Mouse (Mus musculus) MEL (cell line): Measurements from ENCODE around the gene Rnf149. TPM values are rescaled to one million over a fixed set of nuclear protein-coding genes. Genes with fewer than 3 reads are reported as not detected.

Source experiments
- DNase-seq: peaks from one replicate; pipeline ENCODE4 v3.0.0; 2011; ENCODE audit warnings: low read depth, low spot score
- H3K27ac ChIP-seq: 2 replicates; pipeline ENCODE4 v1.5.1; 2012; ENCODE audit warnings: low read depth, mild to moderate bottlenecking, control low read depth, low read length, moderate library complexity; ENCODE audit not compliant: control insufficient read depth
- H3K27me3 ChIP-seq, 2 experiments: fragments of 150-350 bp in 1 of 2; sonication (generic) in 1 of 2; 2 replicates each; pipeline ENCODE4 v1.6.1; 2012; ENCODE audit warnings: low read length in 2 of 2, mild to moderate bottlenecking in 2 of 2, improper control_type of control experiment in 1 of 2, moderate library complexity in 1 of 2; ENCODE audit not compliant: insufficient read depth in 2 of 2, control insufficient read depth in 1 of 2
- H3K36me3 ChIP-seq, 2 experiments: 2 replicates each; pipeline ENCODE4 v1.6.1; 2012 to 2014; ENCODE audit warnings: low read length in 2 of 2, improper control_type of control experiment in 1 of 2, inconsistent platforms in 1 of 2, mild to moderate bottlenecking in 1 of 2; ENCODE audit not compliant: insufficient read depth in 2 of 2, control insufficient read depth in 1 of 2
- H3K4me1 ChIP-seq, 2 experiments: fragments of 150-350 bp in 1 of 2; sonication (generic) in 1 of 2; 2 replicates each; pipeline ENCODE4 v1.6.1; 2012; ENCODE audit warnings: low read length in 2 of 2, improper control_type of control experiment in 1 of 2, mild to moderate bottlenecking in 1 of 2; ENCODE audit not compliant: insufficient read depth in 2 of 2, control insufficient read depth in 1 of 2
- H3K4me3 ChIP-seq, 2 experiments: fragments of 150-350 bp in 1 of 2; sonication (generic) in 1 of 2; 2 replicates each; pipeline ENCODE4 v1.5.1; 2012; ENCODE audit warnings: low read depth in 2 of 2, low read length in 2 of 2, mild to moderate bottlenecking in 2 of 2, moderate library complexity in 2 of 2, control low read depth in 1 of 2, improper control_type of control experiment in 1 of 2; ENCODE audit not compliant: control insufficient read depth in 1 of 2, insufficient read depth in 1 of 2
- H3K79me2 ChIP-seq: 2 replicates; pipeline ENCODE4 v1.6.1; 2012; ENCODE audit warnings: mild to moderate bottlenecking, low read length, moderate library complexity; ENCODE audit not compliant: control insufficient read depth, poor library complexity, insufficient read depth
- H3K9ac ChIP-seq: 2 replicates; pipeline ENCODE4 v1.6.1; 2012; ENCODE audit warnings: low read depth, mild to moderate bottlenecking, control low read depth, low read length, moderate library complexity; ENCODE audit not compliant: control insufficient read depth, poor library complexity, severe bottlenecking
- H3K9me3 ChIP-seq: fragments of 150-350 bp; sonication (generic); replicated peaks from 2 replicates; pipeline ENCODE4 v1.6.1; 2012; ENCODE audit warnings: mild to moderate bottlenecking, low read length, improper control_type of control experiment, moderate library complexity; ENCODE audit not compliant: insufficient read depth
- BHLHE40 ChIP-seq: IDR thresholded peaks from 2 replicates; pipeline ENCODE4 v1.6.1; 2012; ENCODE audit warnings: low read depth, mild to moderate bottlenecking, inconsistent platforms, low read length, improper control_type of control experiment, borderline replicate concordance
- CHD1 ChIP-seq: IDR thresholded peaks from 2 replicates; pipeline ENCODE4 v1.6.1; 2012; ENCODE audit warnings: low read depth, mild to moderate bottlenecking, inconsistent platforms, low read length, improper control_type of control experiment
- CHD2 ChIP-seq: IDR thresholded peaks from 2 replicates; pipeline ENCODE4 v1.6.1; 2011; ENCODE audit warnings: low read length, improper control_type of control experiment
- ELF1 ChIP-seq: IDR thresholded peaks from 2 replicates; pipeline ENCODE4 v1.6.1; 2014; ENCODE audit warnings: low read depth, mild to moderate bottlenecking, inconsistent platforms, low read length, improper control_type of control experiment, moderate library complexity
- EP300 ChIP-seq, 2 experiments: IDR thresholded peaks; 2 replicates each; pipeline ENCODE4 v1.6.1; 2011; ENCODE audit warnings: improper control_type of control experiment in 2 of 2, low read length in 2 of 2, low read depth in 1 of 2, mild to moderate bottlenecking in 1 of 2
- ETS1 ChIP-seq: IDR thresholded peaks from 2 replicates; pipeline ENCODE4 v1.6.1; 2012; ENCODE audit warnings: low read depth, mild to moderate bottlenecking, inconsistent platforms, low read length, improper control_type of control experiment, moderate library complexity
- GATA1 ChIP-seq: IDR thresholded peaks from 2 replicates; pipeline ENCODE4 v1.6.1; 2011; ENCODE audit warnings: low read depth, low read length, improper control_type of control experiment
- JUND ChIP-seq: IDR thresholded peaks from 2 replicates; pipeline ENCODE4 v1.6.1; 2011; ENCODE audit warnings: low read depth, mild to moderate bottlenecking, improper control_type of control experiment, low read length
- MAFK ChIP-seq: IDR thresholded peaks from 2 replicates; pipeline ENCODE4 v1.6.1; 2011; ENCODE audit warnings: low read depth, mild to moderate bottlenecking, low read length, improper control_type of control experiment, borderline replicate concordance
- MAX ChIP-seq: IDR thresholded peaks from 2 replicates; pipeline ENCODE4 v1.6.1; 2011; ENCODE audit warnings: low read length, improper control_type of control experiment
- MAZ ChIP-seq: IDR thresholded peaks from 2 replicates; pipeline ENCODE4 v1.6.1; 2012; ENCODE audit warnings: low read depth, mild to moderate bottlenecking, inconsistent platforms, low read length, improper control_type of control experiment
- MXI1 ChIP-seq: IDR thresholded peaks from 2 replicates; pipeline ENCODE4 v1.6.1; 2011; ENCODE audit warnings: mild to moderate bottlenecking, low read depth, low read length, improper control_type of control experiment
- MYC ChIP-seq: IDR thresholded peaks from 2 replicates; pipeline ENCODE4 v1.6.1; 2011; ENCODE audit warnings: low read depth, mild to moderate bottlenecking, low read length, improper control_type of control experiment, moderate library complexity
- NELFE ChIP-seq: IDR thresholded peaks from 2 replicates; pipeline ENCODE4 v1.6.1; 2011; ENCODE audit warnings: low read depth, low read length, improper control_type of control experiment
- NRF1 ChIP-seq: IDR thresholded peaks from 2 replicates; pipeline ENCODE4 v1.6.1; 2014; ENCODE audit warnings: low read depth, mild to moderate bottlenecking, inconsistent platforms, low read length, improper control_type of control experiment, moderate library complexity; ENCODE audit not compliant: poor library complexity, insufficient read depth, severe bottlenecking
- POLR2A ChIP-seq, 2 experiments: IDR thresholded peaks; 2 replicates each; pipeline ENCODE4 v1.6.1; 2011 to 2012; ENCODE audit warnings: low read length in 2 of 2, mild to moderate bottlenecking in 2 of 2, control low read depth in 1 of 2, improper control_type of control experiment in 1 of 2, low read depth in 1 of 2, moderate library complexity in 1 of 2; ENCODE audit not compliant: control insufficient read depth in 1 of 2, insufficient read depth in 1 of 2, poor library complexity in 1 of 2
- POLR2AphosphoS2 ChIP-seq: IDR thresholded peaks from 2 replicates; pipeline ENCODE4 v1.6.1; 2011; ENCODE audit warnings: low read length, improper control_type of control experiment
- POLR2AphosphoS5 ChIP-seq: IDR thresholded peaks from 2 replicates; pipeline ENCODE4 v1.6.1; 2012; ENCODE audit warnings: low read depth, borderline replicate concordance, mild to moderate bottlenecking, inconsistent platforms, low read length, moderate library complexity, mixed read lengths
- SIN3A ChIP-seq: IDR thresholded peaks from 2 replicates; pipeline ENCODE4 v1.6.1; 2012; ENCODE audit warnings: low read length, improper control_type of control experiment, inconsistent platforms
- TAL1 ChIP-seq: IDR thresholded peaks from 2 replicates; pipeline ENCODE4 v1.6.1; 2012; ENCODE audit warnings: mild to moderate bottlenecking, inconsistent platforms, low read length, moderate library complexity, mixed read lengths
- TBP ChIP-seq: IDR thresholded peaks from 2 replicates; pipeline ENCODE4 v1.8.0; 2011; ENCODE audit warnings: low read depth, low read length, improper control_type of control experiment
- UBTF ChIP-seq: IDR thresholded peaks from 2 replicates; pipeline ENCODE4 v1.6.1; 2012; ENCODE audit warnings: low read depth, mild to moderate bottlenecking, inconsistent platforms, low read length, improper control_type of control experiment, moderate library complexity, borderline replicate concordance; ENCODE audit not compliant: insufficient read depth
- ZKSCAN1 ChIP-seq: IDR thresholded peaks from 2 replicates; pipeline ENCODE4 v1.6.1; 2012; ENCODE audit warnings: low read depth, mild to moderate bottlenecking, inconsistent platforms, low read length, improper control_type of control experiment, moderate library complexity
- ZMIZ1 ChIP-seq: IDR thresholded peaks from 2 replicates; pipeline ENCODE4 v1.6.1; 2012; ENCODE audit warnings: low read depth, mild to moderate bottlenecking, inconsistent platforms, low read length, improper control_type of control experiment, moderate library complexity
- ZNF384 ChIP-seq: IDR thresholded peaks from 2 replicates; pipeline ENCODE4 v1.6.1; 2012; ENCODE audit warnings: low read depth, mild to moderate bottlenecking, inconsistent platforms, low read length, improper control_type of control experiment
- polyA plus RNA-seq, 2 experiments: library from polyadenylated mRNA; stranded (reverse) in 1 of 2; unstranded in 1 of 2; fragments of >175 nt in 1 of 2; fragments of >200 nt in 1 of 2; gene quantifications; 2 replicates each; pipeline versions ENCODE4 v1.2.1 to v1.2.4; 2012; ENCODE audit warnings: low replicate concordance in 2 of 2, low read depth in 1 of 2; ENCODE audit not compliant: insufficient read length in 2 of 2, insufficient read depth in 1 of 2, missing spikeins in 1 of 2
- total RNA-seq: library from RNA; depleted of rRNA; stranded (reverse); fragments of 300-350 nt; gene quantifications from 2 replicates; pipeline ENCODE4 v1.2.3, GENCODE M21; 2012

Rnf149 gene
- total and polyA plus RNA-seq, 3 experiments = 37.1 to 46.4 TPM; not detected in 1

DNA sequence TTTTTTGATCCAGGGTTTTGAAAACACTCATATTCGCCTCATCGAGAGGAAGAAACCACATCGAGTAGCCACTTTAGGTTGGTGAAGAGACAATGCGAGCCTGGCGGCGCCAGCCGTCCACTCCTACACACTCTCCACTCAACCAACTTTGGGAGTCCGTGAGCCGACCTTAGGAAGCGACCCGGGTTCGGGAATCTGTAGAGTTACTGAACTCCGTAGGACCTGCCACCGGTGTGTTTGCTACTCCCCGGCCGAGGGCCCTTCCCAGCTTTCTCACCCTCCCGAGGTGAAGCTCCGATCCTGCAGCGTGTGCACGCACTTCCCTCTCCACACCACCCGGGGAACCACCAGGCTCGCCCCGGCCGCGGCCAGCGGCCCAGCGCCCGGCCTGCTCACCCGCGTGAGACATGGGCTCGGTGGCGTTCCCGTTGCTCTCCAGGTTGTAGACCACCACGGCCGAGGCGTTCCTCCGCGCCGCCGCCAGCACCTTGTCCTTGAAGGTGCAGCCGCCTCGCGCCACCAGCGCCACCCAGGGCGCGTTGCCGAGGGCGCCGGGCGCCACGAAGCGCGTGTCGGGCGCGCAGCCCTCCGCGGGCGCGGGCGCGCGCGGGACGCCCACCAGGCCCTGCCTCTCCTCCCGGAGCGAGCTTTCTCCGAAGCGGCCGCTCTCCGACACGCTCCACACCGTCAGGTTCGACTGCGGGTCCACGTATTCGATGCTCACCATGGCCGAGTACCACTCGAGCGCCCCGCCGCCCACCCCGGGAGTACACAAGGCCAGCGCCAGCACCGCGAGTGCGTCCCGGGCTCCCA lies 568 bp downstream of the Rnf149 start:
- no peak for TF ChIP-seq ZKSCAN1
- no peak for TF ChIP-seq MAZ
- TF ChIP-seq BHLHE40 = no peak
- peak; percentile 93; the same call in 1 of the 2 replicates for TF ChIP-seq UBTF
- no peak for TF ChIP-seq MAFK
- TF ChIP-seq, all 39 proteins: peak for 1

DNA sequence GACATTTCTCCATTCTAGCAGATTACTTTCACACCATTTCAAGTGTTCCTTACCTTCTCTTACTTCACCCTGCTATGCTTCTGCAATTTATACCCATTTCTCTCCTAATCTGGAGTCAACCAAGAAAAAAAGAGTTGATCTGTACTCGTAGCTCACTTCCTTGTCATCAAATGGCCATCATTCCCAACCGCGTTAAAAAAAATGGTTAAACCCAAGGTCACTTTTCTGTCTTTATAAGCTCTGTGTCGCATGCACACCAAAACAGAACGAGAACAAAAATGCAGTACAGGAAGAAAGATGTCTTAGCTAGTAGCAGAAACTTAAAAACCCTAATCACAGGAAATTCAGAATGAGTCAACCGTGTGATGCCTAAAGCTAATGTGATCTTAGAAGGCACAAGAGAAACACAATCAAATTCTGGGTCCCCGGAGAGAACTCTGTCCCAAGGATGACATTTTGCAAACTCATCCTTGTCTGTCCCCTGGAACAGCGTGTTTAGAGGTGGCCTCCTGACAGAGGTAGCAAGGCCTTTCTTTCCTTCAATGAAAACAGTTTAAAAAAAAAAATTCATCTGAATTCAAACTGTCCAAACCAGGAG lies 1.3 kb downstream of the Rnf149 start:
- H3K4me3 ChIP-seq = peak overlapping the region; percentile 88 to 99
- peak overlapping the region; percentile 99 for H3K9ac ChIP-seq
- DNase-seq = peak; percentile 69
- TF ChIP-seq NELFE = no peak
- TF ChIP-seq BHLHE40 = no peak
- 0 out of 2 replicates have a peak, but pooled peaks have one; percentile 3 for TF ChIP-seq ETS1
- TF ChIP-seq GATA1 = no peak
- TF ChIP-seq ELF1 = no peak
- no peak for TF ChIP-seq CHD2
- TF ChIP-seq ZNF384 = peak; percentile 60
- TF ChIP-seq NRF1 = no peak
- TF ChIP-seq JUND = no peak
- TF ChIP-seq SIN3A = peak; percentile 4; the same call in 1 of the 2 replicates
- no peak for TF ChIP-seq POLR2A (IDR thresholded peaks at IDR 0.05; ENCODE audit: control insufficient read depth in 1 of 2, insufficient read depth in 1 of 2, low read depth in 1 of 2, low read length in 2 of 2, poor library complexity in 1 of 2)
- TF ChIP-seq TBP = no peak
- TF ChIP-seq ZMIZ1 = no peak
- TF ChIP-seq CHD1 = no peak
- no peak for TF ChIP-seq MAFK
- TF ChIP-seq EP300 (IDR thresholded peaks at IDR 0.05; ENCODE audit: low read depth in 1 of 2, low read length in 2 of 2) = peak in 1 of 2 experiments; percentile 19; a peak in 1 of 4 replicates
- no peak for TF ChIP-seq MAZ
- TF ChIP-seq POLR2AphosphoS5 = no peak
- TF ChIP-seq MYC = no peak
- no peak for TF ChIP-seq TAL1
- no peak for TF ChIP-seq POLR2AphosphoS2
- TF ChIP-seq ZKSCAN1 = no peak
- TF ChIP-seq MXI1 = peak; percentile 53
- no peak for TF ChIP-seq MAX
- peak overlapping the region; percentile 77 for H3K27ac ChIP-seq
- H3K36me3 ChIP-seq = peaks cover 9 to 39% of the 10 kb centered on the region in 2 experiments
- peaks cover 7 to 14% of the 10 kb centered on the region in 2 experiments for H3K4me1 ChIP-seq
- H3K79me2 ChIP-seq = peaks cover 49% of the 10 kb centered on the region
- no peaks in the 10 kb centered on the region for H3K9me3 ChIP-seq
- no peaks in the 10 kb centered on the region for H3K27me3 ChIP-seq

More for the DNA sequence above, 568 bp downstream of the Rnf149 start:
- H3K79me2 ChIP-seq = peaks cover 44% of the 10 kb centered on the region
- H3K4me1 ChIP-seq = peaks cover 7 to 14% of the 10 kb centered on the region in 2 experiments
- H3K27ac ChIP-seq = peak overlapping the region; percentile 77
- H3K9ac ChIP-seq = peak overlapping the region; percentile 99
- DNase-seq = peak; percentile 68
- H3K4me3 ChIP-seq = peak overlapping the region; percentile 88 to 99
- H3K27me3 ChIP-seq = no peaks in the 10 kb centered on the region
- H3K36me3 ChIP-seq = peaks cover 6 to 43% of the 10 kb centered on the region in 2 experiments
- H3K9me3 ChIP-seq = no peaks in the 10 kb centered on the region
